Mouse (Mus musculus) forebrain, postnatal 0 days (tissue): ENCODE results near the gene Cdc42ep3. TPM values are rescaled to one million over a fixed set of nuclear protein-coding genes. Genes with fewer than 3 reads are reported as not detected.
A peak's percentile ranks its signal among the peaks of the same experiment; 100 is the strongest.

Experiments used
- ATAC-seq: fragments of 200-750 bp; cut with Nextera tagmentation; 2 replicates; pipeline ENCODE4 v1.8.0; 2017; ENCODE audit warnings: mild to moderate bottlenecking, moderate library complexity
- DNase-seq: peaks from one replicate; pipeline ENCODE4 v3.0.0-alpha.2; 2015
- H3K27ac ChIP-seq: fragments of 300-500 bp; sonication (generic); 2 replicates; pipeline ENCODE4 v1.5.1; 2014; ENCODE audit warnings: low read depth, mild to moderate bottlenecking, antibody characterized with exemption, low read length, moderate library complexity, mixed read lengths
- H3K27me3 ChIP-seq: fragments of 300-500 bp; sonication (generic); 2 replicates; pipeline ENCODE4 v1.6.1; 2014; ENCODE audit warnings: mild to moderate bottlenecking, low read length, mixed read lengths; ENCODE audit not compliant: insufficient read depth
- H3K36me3 ChIP-seq: fragments of 300-500 bp; sonication (generic); 2 replicates; pipeline ENCODE4 v1.6.1; 2014; ENCODE audit warnings: mild to moderate bottlenecking, moderate library complexity; ENCODE audit not compliant: insufficient read depth
- H3K4me1 ChIP-seq: fragments of 300-500 bp; sonication (generic); 2 replicates; pipeline ENCODE4 v1.6.1; 2014; ENCODE audit warnings: antibody characterized with exemption; ENCODE audit not compliant: insufficient read depth
- H3K4me2 ChIP-seq: fragments of 300-500 bp; sonication (generic); 2 replicates; pipeline ENCODE4 v1.6.1; 2014; ENCODE audit warnings: low read depth, mild to moderate bottlenecking, moderate library complexity
- H3K4me3 ChIP-seq: fragments of 300-500 bp; sonication (generic); 2 replicates; pipeline ENCODE4 v1.5.1; 2014; ENCODE audit warnings: low read depth, low read length, mixed read lengths
- H3K9ac ChIP-seq: fragments of 300-500 bp; sonication (generic); 2 replicates; pipeline ENCODE4 v1.6.1; 2014; ENCODE audit warnings: mild to moderate bottlenecking
- H3K9me3 ChIP-seq: fragments of 300-500 bp; sonication (generic); 2 replicates; pipeline ENCODE4 v1.6.1; 2016; ENCODE audit warnings: low read length
- CTCF ChIP-seq: sonication (generic); IDR thresholded peaks from 2 replicates; pipeline ENCODE4 v1.5.1; 2016; ENCODE audit warnings: antibody characterized with exemption, control low read depth, low read depth
- WGBS: fragments of 180-500 bp; shearing (Covaris S2); extraction: QIAGEN DNeasy Blood & Tissue Kit; methylation state at CpG from one replicate; pipeline ENCODE4 v1.1.7; 2014; 5-methylcytosine and 5-hydroxymethylcytosine counted together
- polyA plus RNA-seq: library from polyadenylated mRNA; unstranded; fragments of >200 nt; fragmentation: Nextera tagmentation; extraction: Ambion mirVana; gene quantifications from 2 replicates; pipeline ENCODE4 v1.2.1, GENCODE M21; 2015
- total RNA-seq: library from RNA; depleted of rRNA; stranded (reverse); fragments of >200 nt; gene quantifications from 2 replicates; pipeline ENCODE4 v1.2.3, GENCODE M21; 2014; rRNA removed

The Cdc42ep3 gene
- 38.6 and 40.9 TPM in 2 replicates for total RNA-seq
- 54.0 and 54.8 TPM in 2 replicates for polyA plus RNA-seq

DNA sequence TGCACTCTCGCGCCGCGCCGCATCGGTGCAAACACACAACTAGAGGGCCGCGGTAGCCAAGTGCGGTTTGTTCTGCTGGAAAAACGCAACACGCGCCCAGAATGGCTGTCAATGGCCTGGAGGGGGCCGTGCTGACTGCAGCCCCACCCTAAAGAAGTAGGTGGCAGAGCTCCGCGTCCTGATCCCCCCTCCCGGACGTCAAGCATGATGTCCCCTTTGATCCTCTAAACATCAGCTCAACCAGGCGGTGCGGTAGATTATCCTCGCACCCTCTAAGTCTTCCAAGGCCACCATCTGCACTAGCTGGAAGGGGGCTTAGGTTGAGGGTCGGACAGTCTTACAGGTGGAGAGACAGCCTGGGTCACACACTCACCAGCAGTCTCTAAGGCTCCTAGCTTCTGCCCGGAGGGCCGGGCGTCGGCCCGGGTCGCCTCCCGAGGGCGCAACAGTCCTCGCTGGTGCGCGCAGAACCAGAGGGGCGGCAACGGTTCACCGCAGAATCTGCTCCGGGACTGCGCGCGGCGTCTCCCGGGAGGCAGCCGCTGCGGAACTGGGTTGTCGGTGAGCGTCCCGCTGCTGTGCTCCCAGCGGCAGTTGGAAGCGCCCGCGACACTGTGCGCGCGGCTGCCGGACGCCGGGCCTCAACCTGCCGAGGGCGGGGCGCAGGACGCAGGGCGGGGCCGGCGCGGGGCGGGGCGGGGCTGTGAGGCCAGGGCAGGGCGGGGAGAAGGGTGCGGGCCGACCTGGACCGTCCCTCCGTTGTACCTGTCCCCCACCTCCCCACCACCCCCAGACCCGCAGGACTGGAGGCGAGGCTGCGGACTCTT lies at the start of gene Cdc42ep3:
Cdc42ep3 (minus strand) TSS at position 648 of the 827 bp plus-strand sequence.
- DNase-seq (peak; percentile 83), ATAC-seq (peak; percentile 75)
- H3K36me3 ChIP-seq, result 0 out of 2 replicates have a peak, but pooled peaks cover 5% of the 10 kb centered on the region
- peak within 1 kb of the TSS; percentile 76 for H3K4me3 ChIP-seq
- H3K9ac ChIP-seq, result peak within 1 kb of the TSS; percentile 99
- peak within 1 kb of the TSS; percentile 75 for H3K4me2 ChIP-seq
- TF ChIP-seq CTCF, result peak; percentile 48
- no peaks in the 10 kb centered on the region for H3K9me3 ChIP-seq
- WGBS, result under 1% methylated on average over 74 of the region's 74 CpGs
- H3K27ac ChIP-seq, result peak within 1 kb of the TSS; percentile 94
- H3K4me1 ChIP-seq, result 0 out of 2 replicates have a peak, but pooled peaks cover 10% of the 10 kb centered on the region
- H3K27me3 ChIP-seq, result no peaks in the 10 kb centered on the region

DNA sequence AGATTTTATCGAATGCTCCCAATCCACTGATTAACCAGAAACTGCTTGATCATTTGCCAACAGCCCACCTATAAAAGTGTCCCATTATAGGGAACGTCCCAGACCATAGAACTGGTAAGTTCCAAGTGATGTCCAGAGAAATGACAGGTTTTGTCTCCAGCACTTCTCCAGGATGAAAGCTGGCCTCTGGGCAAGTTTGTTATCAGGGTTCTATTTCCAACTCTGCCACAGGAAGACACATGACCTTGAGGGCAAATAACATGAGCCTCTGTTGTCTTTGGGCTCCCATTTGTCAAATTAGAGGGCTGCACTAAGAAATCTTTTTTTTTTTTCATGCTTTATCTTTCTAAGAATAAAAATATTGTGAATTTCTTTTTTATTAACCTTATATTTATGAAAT lies 45.5 kb upstream of the Cdc42ep3 start:
- H3K36me3 ChIP-seq, result no peaks in the 10 kb centered on the region
- no peak for TF ChIP-seq CTCF
- H3K27me3 ChIP-seq, result no peaks in the 10 kb centered on the region
- H3K4me3 ChIP-seq, result no peak overlapping the region
- H3K4me2 ChIP-seq, result no peak overlapping the region
- no peak overlapping the region for H3K27ac ChIP-seq
- 87% methylated on average over 2 of the region's 2 CpGs for WGBS
- no peaks in the 10 kb centered on the region for H3K9me3 ChIP-seq
- ATAC-seq, result no peak
- no peak for DNase-seq
- no peaks in the 10 kb centered on the region for H3K4me1 ChIP-seq
- H3K9ac ChIP-seq, result no peak overlapping the region

DNA sequence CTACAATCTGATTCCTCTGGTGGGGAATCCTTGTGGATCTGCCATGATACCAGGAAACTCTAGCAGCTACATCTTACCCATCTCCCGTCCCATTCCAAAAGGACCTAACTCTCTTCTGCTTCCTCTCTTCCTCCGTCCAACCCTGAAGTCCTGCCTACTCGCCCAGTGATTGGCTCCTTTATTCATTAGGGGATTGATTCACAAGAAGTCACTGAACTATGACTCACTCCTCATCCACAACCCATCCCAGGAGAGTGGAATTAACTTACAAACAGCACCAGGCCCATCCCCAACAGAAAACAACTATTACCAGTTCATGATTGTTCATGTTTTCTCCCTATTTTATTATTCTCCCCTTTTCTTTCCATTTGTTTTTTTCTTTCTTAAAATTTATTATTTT lies 43.5 kb upstream of the Cdc42ep3 start:
- Histone ChIP-seq H3K4me2 (no peak overlapping the region), H3K36me3 (no peaks in the 10 kb centered on the region), H3K27ac (no peak overlapping the region), H3K27me3 (no peaks in the 10 kb centered on the region), H3K9me3 (no peaks in the 10 kb centered on the region), H3K4me1 (no peaks in the 10 kb centered on the region), H3K4me3 (no peak overlapping the region), H3K9ac (no peak overlapping the region)
- no peak for TF ChIP-seq CTCF
- WGBS, result 80% methylated on average over 3 of the region's 3 CpGs
- ATAC-seq (no peak), DNase-seq (no peak)

DNA sequence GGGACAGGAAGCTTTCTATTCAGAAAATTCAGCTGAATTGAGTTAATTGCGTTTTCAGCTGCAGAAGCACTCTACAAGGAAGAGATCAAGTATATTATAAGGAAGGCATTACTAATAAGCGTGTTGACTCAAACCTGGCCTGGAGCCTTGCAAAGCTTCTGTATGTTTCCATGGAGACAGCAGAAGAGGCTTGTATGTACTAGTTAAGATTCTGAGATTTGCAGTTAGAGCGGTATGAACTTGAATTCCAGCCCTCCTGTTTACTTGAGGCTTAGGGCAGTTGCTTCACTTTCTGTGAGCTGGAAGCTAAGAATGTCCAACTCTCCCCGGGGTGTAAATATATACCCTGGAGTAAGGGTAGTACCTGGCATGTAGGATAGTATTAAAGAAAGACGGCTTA lies 39.9 kb upstream of the Cdc42ep3 start:
- no peak for TF ChIP-seq CTCF
- peak; percentile 85 for ATAC-seq
- no peaks in the 10 kb centered on the region for H3K4me1 ChIP-seq
- H3K4me2 ChIP-seq, result no peak overlapping the region
- no peaks in the 10 kb centered on the region for H3K27me3 ChIP-seq
- no peak overlapping the region for H3K27ac ChIP-seq
- 57% methylated on average over 5 of the region's 5 CpGs for WGBS
- DNase-seq, result peak; percentile 37
- no peaks in the 10 kb centered on the region for H3K36me3 ChIP-seq
- no peaks in the 10 kb centered on the region for H3K9me3 ChIP-seq
- H3K4me3 ChIP-seq, result no peak overlapping the region
- no peak overlapping the region for H3K9ac ChIP-seq

- Histone ChIP-seq H3K9me3 (no peaks in the 10 kb centered on the region), H3K27me3 (no peaks in the 10 kb centered on the region), H3K4me3 (no peak overlapping the region), H3K4me1 (no peaks in the 10 kb centered on the region), H3K9ac (no peak overlapping the region), H3K36me3 (no peaks in the 10 kb centered on the region), H3K4me2 (no peak overlapping the region), H3K27ac (no peak overlapping the region)
- no peak for TF ChIP-seq CTCF
- 75% methylated on average over 7 of the region's 7 CpGs for WGBS
- DNase-seq, result no peak
- ATAC-seq, result no peak
Observed at GRCm38 (mm10) chr17:79393886-79394285, 39.0 kb upstream of the Cdc42ep3 start.

- TF ChIP-seq CTCF, result no peak
- Histone ChIP-seq H3K36me3 (no peaks in the 10 kb centered on the region), H3K9me3 (no peaks in the 10 kb centered on the region), H3K27ac (no peak overlapping the region), H3K27me3 (no peaks in the 10 kb centered on the region), H3K9ac (no peak overlapping the region), H3K4me1 (no peaks in the 10 kb centered on the region), H3K4me3 (no peak overlapping the region), H3K4me2 (no peak overlapping the region)
- 75% methylated on average over 8 of the region's 8 CpGs for WGBS
- no peak for DNase-seq
- ATAC-seq, result no peak
Observed at GRCm38 (mm10) chr17:79387465-79388066, 32.7 kb upstream of the Cdc42ep3 start.

DNA sequence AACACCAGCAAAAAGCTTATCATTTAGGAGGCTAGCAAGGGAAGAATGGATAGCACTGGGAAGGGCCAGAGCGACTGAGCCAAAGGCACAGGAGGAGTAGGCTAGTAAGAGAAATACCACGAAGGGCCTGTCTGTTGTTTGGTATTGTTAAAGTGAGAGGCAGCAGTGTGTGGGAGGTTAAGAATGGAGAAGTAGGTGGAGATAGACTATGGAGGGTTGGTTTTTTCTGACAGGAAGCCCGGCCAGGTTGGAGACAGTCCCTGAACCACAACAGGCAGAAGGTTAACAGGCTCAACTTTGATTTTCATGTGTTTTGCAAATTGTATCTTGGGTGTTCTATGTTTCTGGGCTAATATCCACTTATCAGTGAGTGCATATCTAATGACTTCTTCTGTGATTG lies 26.6 kb upstream of the Cdc42ep3 start:
- ATAC-seq (no peak), DNase-seq (no peak)
- H3K4me3 ChIP-seq, result no peak overlapping the region
- no peak overlapping the region for H3K4me2 ChIP-seq
- no peaks in the 10 kb centered on the region for H3K4me1 ChIP-seq
- H3K27ac ChIP-seq, result no peak overlapping the region
- H3K9ac ChIP-seq, result no peak overlapping the region
- WGBS, result 82% methylated on average over 3 of the region's 3 CpGs
- H3K27me3 ChIP-seq, result no peaks in the 10 kb centered on the region
- no peak for TF ChIP-seq CTCF
- no peaks in the 10 kb centered on the region for H3K9me3 ChIP-seq
- H3K36me3 ChIP-seq, result no peaks in the 10 kb centered on the region
